Mouse (Mus musculus) cerebellum, postnatal 36 days (tissue): ENCODE measurements at regions not wholly inside any gene's neighbourhood (a gene's known extent, or its start where the extent isn't known, plus 50 kb on each side); places are given as distances from the start of the nearest gene placed in this dataset.
A peak's percentile ranks its signal among the peaks of the same experiment; 100 is the strongest.

Source experiments
- DNase-seq, 2 experiments: peaks; one replicate each; pipeline ENCODE4 v3.0.0; 2021 to 2022; ENCODE audit warnings: mixed read lengths in 2 of 2

GRCm38 (mm10) chr1:27062311-27062710, 375.1 kb upstream of the 4931408C20Rik start:
- peak in 1 of 2 experiments; percentile 1 for DNase-seq
